Mouse (Mus musculus): Measurements from ENCODE around the gene Smpd1. TPM values are rescaled to one million over a fixed set of nuclear protein-coding genes. Genes with fewer than 3 reads are reported as not detected.

Smpd1 gene
- polyA plus RNA-seq, 2 experiments, result 33.7 to 49.5 TPM

DNA sequence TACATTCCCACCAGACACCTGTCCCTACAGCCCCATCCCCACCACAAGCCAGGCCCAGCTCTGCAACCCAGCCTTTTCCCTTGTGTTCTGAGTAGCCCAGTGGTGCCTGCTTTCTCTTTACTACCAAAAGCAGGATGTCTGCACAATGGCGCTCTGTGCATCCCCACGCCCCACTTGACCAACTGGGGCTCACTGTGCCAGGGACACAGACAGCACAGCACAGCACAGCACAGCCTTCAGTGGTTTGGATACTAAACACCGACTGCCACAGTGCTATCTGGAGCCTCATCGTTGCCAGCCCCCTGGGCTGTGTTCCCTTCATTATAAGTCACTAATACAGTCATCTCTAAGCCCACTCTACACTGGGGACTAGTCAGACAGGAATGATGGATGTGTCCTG lies 20.4 kb downstream of the Smpd1 start:
- ATAC-seq (ENCODE audit: low FRiP score, low read depth), result no peak
- Histone ChIP-seq H3K27me3 (ENCODE audit: control insufficient read depth, insufficient read depth, low read length) (no peaks in the 10 kb centered on the region), H3K27ac (replicated peaks; ENCODE audit: low read depth, low read length) (no peak overlapping the region), H3K4me3 (replicated peaks; ENCODE audit: low read length) (no peak overlapping the region), H3K9me3 (ENCODE audit: control insufficient read depth, low read length) (no peaks in the 10 kb centered on the region), H3K36me3 (ENCODE audit: control insufficient read depth, insufficient read depth, low read length) (peaks cover 15% of the 10 kb centered on the region), H3K4me2 (replicated peaks; ENCODE audit: low read depth, low read length, severe bottlenecking) (no peak overlapping the region), H3K9ac (ENCODE audit: low read depth, low read length, severe bottlenecking) (no peak overlapping the region), H3K4me1 (ENCODE audit: control insufficient read depth, insufficient read depth, low read length) (peaks cover 13% of the 10 kb centered on the region)
- TF ChIP-seq POLR2A (IDR thresholded peaks at IDR 0.05; ENCODE audit: borderline replicate concordance, extremely low read depth, insufficient read depth, insufficient read length), result no peak
- no peak for DNase-seq (ENCODE audit: low spot score)
- 87% methylated on average over 4 of the region's 4 CpGs for WGBS

DNA sequence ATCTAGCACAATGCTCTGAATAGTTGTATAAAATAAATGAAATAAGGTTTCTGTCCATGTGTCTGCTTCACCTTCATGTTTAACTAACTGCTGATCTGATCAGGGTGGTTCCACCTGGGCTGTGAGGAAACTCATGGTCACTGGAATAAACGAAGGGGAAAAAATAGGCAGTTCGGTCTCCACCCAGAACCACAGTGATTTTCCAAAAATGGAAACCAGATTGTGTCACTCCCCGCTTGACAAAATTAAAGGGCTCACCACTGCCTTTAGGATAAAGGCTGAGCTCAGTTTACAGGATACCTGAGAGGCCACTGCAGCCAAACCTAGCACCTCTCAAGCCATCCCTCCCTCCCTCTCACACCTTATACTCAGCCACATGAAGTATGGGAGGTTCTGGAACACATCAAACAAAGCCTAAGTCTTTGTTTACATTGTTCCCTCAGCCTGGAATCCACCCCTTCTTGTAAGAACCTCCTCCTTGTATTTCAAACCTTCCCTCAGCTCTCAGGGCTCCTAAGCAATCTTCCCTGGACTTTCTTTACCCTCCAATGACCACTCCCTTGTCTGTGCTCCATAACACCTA lies 22.1 kb downstream of the Smpd1 start:
- Histone ChIP-seq H3K36me3 (ENCODE audit: control insufficient read depth, insufficient read depth, low read length) (peaks cover 15% of the 10 kb centered on the region), H3K4me1 (ENCODE audit: control insufficient read depth, insufficient read depth, low read length) (peaks cover 10% of the 10 kb centered on the region), H3K9ac (ENCODE audit: low read depth, low read length, severe bottlenecking) (no peak overlapping the region), H3K9me3 (ENCODE audit: control insufficient read depth, low read length) (no peaks in the 10 kb centered on the region), H3K27me3 (ENCODE audit: control insufficient read depth, insufficient read depth, low read length) (no peaks in the 10 kb centered on the region), H3K4me2 (replicated peaks; ENCODE audit: low read depth, low read length, severe bottlenecking) (no peak overlapping the region), H3K4me3 (replicated peaks; ENCODE audit: low read length) (no peak overlapping the region), H3K27ac (replicated peaks; ENCODE audit: low read depth, low read length) (no peak overlapping the region)
- TF ChIP-seq POLR2A (IDR thresholded peaks at IDR 0.05; ENCODE audit: borderline replicate concordance, extremely low read depth, insufficient read depth, insufficient read length), result no peak
- 41% methylated on average over 3 of the region's 3 CpGs for WGBS
- DNase-seq (ENCODE audit: low spot score) (no peak), ATAC-seq (ENCODE audit: low FRiP score, low read depth) (no peak)

DNA sequence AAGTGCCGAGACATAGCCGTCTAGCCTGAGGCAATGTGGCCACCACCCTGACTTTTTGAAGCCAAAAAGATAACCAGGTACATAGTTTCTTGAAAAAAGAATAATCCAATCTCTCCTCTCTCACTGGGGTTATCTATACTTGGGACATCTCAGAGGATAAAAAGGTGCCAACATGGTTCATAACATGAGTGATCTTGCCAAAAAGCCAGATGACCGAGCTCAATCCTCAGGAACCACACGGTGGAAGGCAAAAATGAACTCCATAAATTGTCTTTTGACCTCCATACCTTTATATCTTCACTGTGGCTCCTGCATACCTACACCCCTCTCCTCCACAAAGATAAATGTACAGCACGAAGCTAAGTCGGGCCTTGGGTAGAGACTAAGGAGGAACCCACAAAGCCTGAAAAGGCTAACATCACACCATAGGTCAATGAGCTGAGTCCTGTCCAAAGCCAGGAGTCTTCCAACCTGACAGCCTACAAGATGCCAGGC lies 23.3 kb downstream of the Smpd1 start:
- Histone ChIP-seq H3K4me3 (replicated peaks; ENCODE audit: low read length) (no peak overlapping the region), H3K27me3 (ENCODE audit: control insufficient read depth, insufficient read depth, low read length) (no peaks in the 10 kb centered on the region), H3K27ac (replicated peaks; ENCODE audit: low read depth, low read length) (no peak overlapping the region), H3K4me1 (ENCODE audit: control insufficient read depth, insufficient read depth, low read length) (peaks cover 10% of the 10 kb centered on the region), H3K4me2 (replicated peaks; ENCODE audit: low read depth, low read length, severe bottlenecking) (no peak overlapping the region), H3K36me3 (ENCODE audit: control insufficient read depth, insufficient read depth, low read length) (peaks cover 15% of the 10 kb centered on the region), H3K9ac (ENCODE audit: low read depth, low read length, severe bottlenecking) (no peak overlapping the region), H3K9me3 (ENCODE audit: control insufficient read depth, low read length) (no peaks in the 10 kb centered on the region)
- WGBS, result 90% methylated on average over 6 of the region's 6 CpGs
- no peak for TF ChIP-seq POLR2A (IDR thresholded peaks at IDR 0.05; ENCODE audit: borderline replicate concordance, extremely low read depth, insufficient read depth, insufficient read length)
- DNase-seq (ENCODE audit: low spot score), result no peak
- no peak for ATAC-seq (ENCODE audit: low FRiP score, low read depth)

DNA sequence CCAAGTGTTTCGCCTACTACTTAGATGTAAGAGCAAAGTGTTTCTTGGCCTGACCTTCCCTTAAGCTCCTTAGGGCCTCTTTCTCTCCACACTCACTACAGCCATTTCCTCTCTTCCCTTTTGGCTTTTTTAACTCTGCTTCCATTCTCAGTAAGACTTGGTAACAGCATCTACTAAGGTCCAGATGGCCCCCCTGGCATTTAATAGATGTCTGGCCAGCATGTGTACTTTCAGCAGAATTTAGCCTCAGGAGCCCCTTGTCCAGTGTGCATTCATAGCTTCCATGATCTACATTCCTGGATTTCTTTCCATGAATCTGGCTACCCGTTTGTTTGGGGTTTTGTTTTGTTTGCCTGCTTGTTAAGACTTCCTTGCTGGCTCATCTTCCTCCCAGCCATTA lies 24.3 kb downstream of the Smpd1 start:
- Histone ChIP-seq H3K36me3 (ENCODE audit: control insufficient read depth, insufficient read depth, low read length) (peaks cover 9% of the 10 kb centered on the region), H3K4me1 (ENCODE audit: control insufficient read depth, insufficient read depth, low read length) (peaks cover 10% of the 10 kb centered on the region), H3K4me3 (replicated peaks; ENCODE audit: low read length) (no peak overlapping the region), H3K9me3 (ENCODE audit: control insufficient read depth, low read length) (no peaks in the 10 kb centered on the region), H3K27ac (replicated peaks; ENCODE audit: low read depth, low read length) (no peak overlapping the region), H3K9ac (ENCODE audit: low read depth, low read length, severe bottlenecking) (no peak overlapping the region), H3K27me3 (ENCODE audit: control insufficient read depth, insufficient read depth, low read length) (no peaks in the 10 kb centered on the region), H3K4me2 (replicated peaks; ENCODE audit: low read depth, low read length, severe bottlenecking) (no peak overlapping the region)
- no peak for TF ChIP-seq POLR2A (IDR thresholded peaks at IDR 0.05; ENCODE audit: borderline replicate concordance, extremely low read depth, insufficient read depth, insufficient read length)
- DNase-seq (ENCODE audit: low spot score) (no peak), ATAC-seq (ENCODE audit: low FRiP score, low read depth) (no peak)
- 65% methylated on average over 2 of the region's 2 CpGs for WGBS

DNA sequence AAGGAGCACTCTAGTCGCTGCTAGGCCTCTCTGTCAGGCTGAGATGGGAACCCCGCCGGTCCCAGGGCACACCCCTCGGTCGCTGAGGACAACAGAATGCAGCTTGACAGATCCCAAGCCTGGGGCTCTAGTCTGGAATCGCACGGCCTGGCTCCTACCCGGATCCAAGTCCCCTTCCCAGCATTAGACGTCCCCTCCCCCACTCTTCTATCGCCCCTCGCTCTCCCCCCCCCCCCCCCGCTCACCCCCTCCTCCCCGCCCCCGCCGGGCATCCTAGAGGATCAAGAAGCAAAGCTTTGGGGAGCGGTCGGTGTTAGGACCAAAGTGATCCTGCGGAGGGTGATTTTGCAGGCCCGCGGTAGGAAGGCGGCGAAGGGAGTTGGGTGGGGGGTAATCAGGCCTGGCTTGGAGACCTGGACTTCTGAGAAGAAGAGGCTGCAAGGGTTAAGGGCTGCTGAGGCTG lies 26.5 kb downstream of the Smpd1 start:
- WGBS, result under 1% methylated on average over 13 of the region's 22 CpGs

More for the DNA sequence above, 26.5 kb downstream of the Smpd1 start:
- Histone ChIP-seq H3K9ac (ENCODE audit: low read depth, low read length, severe bottlenecking) (peak overlapping the region; percentile 74), H3K27me3 (ENCODE audit: control insufficient read depth, insufficient read depth, low read length) (no peaks in the 10 kb centered on the region), H3K4me3 (replicated peaks; ENCODE audit: low read length) (peak overlapping the region; percentile 83), H3K27ac (replicated peaks; ENCODE audit: low read depth, low read length) (peak overlapping the region; percentile 68; the same call in 1 of the 2 replicates), H3K36me3 (ENCODE audit: control insufficient read depth, insufficient read depth, low read length) (no peaks in the 10 kb centered on the region), H3K9me3 (ENCODE audit: control insufficient read depth, low read length) (no peaks in the 10 kb centered on the region), H3K4me2 (replicated peaks; ENCODE audit: low read depth, low read length, severe bottlenecking) (peak overlapping the region; percentile 73), H3K4me1 (ENCODE audit: control insufficient read depth, insufficient read depth, low read length) (peaks cover 10% of the 10 kb centered on the region)
- TF ChIP-seq POLR2A (IDR thresholded peaks at IDR 0.05; ENCODE audit: borderline replicate concordance, extremely low read depth, insufficient read depth, insufficient read length), result no peak
- ATAC-seq (ENCODE audit: low FRiP score, low read depth) (peak; percentile 66), DNase-seq (ENCODE audit: low spot score) (peak; percentile 10)
